Mouse (Mus musculus) heart, adult 9 months (tissue): ENCODE data around the gene Cldn10.
A peak's percentile ranks its signal among the peaks of the same experiment; 100 is the strongest.

Experiments
- DNase-seq, 2 experiments: peaks; one replicate each; pipeline ENCODE4 v3.0.0; 2022; ENCODE audit warnings: low spot score in 2 of 2

The Cldn10 gene

DNA sequence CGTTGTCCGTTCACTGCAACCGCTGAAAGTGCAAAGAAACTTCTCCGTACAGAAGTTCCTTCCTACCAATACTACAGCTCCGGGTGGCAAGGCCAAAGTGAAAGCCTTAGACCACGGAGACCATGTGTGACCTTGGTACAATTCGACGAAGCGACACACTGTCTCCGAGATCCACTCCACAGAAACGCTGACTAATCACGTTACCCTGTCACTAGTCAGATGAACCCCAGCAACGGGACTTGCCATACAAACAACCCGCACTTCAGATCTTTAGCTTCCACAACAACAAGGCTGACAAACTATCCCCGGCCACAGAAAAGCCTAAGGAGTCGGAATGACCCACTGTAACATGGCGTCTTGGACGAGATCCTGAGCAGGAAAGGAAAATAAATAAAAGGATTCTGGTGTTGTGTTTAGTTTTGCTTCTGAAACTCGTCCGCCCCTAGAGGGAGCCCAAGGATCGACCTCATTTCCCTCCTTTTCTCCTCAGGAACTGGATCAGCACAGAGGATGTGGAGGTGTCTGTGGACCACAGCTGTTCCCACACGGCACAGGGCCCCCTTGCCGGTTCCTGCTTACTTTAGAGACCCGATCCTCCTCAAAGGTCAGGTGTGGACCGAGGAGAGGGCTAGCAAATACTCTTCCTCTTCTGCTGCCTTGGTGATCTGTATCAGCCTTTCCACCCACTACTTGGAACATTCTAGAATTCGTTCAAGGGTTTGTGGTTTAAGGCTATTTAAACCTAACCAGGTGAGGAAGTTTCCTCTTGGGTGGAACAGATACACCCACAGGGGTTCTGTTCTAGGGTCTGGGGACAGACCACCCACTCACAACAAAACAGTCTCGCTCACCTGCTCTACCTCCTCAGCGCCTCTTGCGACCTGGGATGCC lies 122.9 kb downstream of the Cldn10 start:
- DNase-seq = peak; percentile 37 to 68

GRCm38 (mm10) chr14:118911521-118911920 lies 123.8 kb downstream of the Cldn10 start:
- no peak for DNase-seq

- DNase-seq = no peak
Measured at GRCm38 (mm10) chr14:118913651-118914050, 125.9 kb downstream of the Cldn10 start.

DNA sequence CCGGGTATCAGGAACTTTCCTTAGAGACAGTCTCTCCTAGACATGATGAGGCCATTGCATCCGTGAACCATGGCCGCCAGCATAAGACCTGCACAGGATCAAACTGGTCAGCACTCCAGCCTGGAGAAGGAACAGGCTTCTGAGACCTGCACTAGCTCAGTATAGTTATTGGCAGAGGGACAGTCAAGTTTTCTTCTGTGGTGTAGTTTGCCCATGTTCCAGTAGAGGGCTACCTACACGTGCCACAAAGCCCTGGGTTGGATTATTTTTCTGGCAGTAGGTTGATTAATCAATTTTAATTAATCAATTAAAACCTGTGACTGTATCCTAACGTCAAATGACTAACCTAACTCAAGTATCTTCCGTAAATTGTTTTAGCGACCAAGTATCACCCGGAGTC lies 131.3 kb downstream of the Cldn10 start:
- no peak for DNase-seq

DNA sequence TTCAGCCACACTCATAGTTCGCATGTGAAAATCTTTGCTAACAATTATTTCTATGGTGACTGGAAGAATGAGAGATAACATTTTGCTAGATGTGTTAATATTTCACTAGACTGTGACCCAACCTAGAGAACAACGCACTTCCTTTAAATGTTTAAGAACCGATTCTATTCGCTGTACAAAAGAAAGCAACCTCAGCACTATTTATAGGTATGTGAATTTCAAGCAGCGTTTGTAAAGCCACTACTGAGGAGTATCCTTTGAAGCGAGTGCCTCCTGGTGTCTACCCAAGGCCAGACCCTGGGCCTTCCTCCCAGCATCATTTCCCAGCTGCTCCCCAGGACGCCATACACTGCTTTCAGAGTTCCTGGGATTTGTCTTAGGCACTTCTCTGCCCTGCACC lies 132.9 kb downstream of the Cldn10 start:
- DNase-seq = no peak

- no peak for DNase-seq
Measured at GRCm38 (mm10) chr14:118922251-118922650, 134.5 kb downstream of the Cldn10 start.

- no peak for DNase-seq
Measured at GRCm38 (mm10) chr14:118922667-118923184, 135.0 kb downstream of the Cldn10 start.
